Mouse (Mus musculus): ENCODE measurements at regions not wholly inside any gene's neighbourhood (a gene's known extent, or its start where the extent isn't known, plus 50 kb on each side); places are given as distances from the start of the nearest gene placed in this dataset.

DNA sequence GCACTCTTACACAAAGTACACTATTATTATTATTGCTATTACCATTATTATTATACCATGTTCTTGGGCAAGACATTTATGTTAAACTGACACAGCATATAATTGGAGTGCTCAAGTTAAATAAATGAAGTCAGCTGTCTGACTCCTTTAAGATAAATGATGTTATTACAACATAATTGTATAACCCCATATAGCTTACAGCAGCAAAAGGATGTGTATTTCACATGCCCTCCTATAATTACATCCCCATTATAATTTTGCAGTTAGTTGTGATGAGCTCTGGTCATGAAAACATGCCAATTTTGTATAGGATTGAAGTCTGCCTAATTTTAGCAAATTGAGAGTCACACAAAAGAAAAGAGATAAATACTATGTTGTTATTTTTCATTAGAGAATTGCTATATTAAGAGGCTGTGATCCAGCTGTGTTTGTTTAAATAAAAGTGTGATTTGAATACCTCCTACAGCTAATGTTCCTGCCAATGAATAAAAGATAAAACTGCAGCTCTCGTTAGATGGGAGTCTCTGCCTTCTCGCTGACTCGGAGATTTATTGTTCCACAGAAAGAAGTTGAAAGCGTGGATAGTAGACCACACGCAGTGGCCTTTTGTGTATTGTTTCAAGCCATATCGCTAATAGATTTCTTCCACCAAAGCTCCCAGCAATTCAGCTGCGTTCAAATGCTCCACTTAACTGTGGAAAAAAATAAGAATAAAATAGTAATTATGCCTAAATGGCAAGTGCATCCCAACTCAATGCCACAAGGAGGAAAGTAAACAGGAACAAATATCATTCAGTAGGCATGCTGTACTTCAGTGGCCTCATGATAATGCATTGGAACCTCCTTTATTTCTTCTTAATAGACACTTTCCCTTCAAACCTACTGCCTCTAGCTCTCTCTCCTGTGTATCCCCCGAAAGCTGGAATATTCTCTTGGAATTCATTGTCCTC, 194.9 kb upstream of the Gm10192 start:
- no peak for DNase-seq

DNA sequence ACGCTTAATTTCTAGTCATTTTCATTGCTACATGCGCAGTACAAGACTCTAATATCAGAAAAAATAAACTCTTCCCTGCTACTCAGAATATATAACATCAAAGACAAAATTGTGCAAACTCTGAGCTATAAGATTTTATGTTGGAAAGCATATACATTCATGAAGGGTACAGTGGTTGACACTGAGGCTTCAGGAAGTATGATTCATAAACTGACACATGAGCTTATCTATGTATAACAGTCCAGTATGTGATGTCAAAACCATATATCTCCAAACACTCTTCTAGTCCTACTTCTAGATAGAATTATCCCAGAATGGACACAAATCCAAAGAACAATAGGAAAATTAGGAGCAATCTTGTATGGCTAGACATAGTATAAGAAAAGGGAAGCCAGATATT, 177.5 kb upstream of the Gm10192 start:
- no peak for DNase-seq

DNA sequence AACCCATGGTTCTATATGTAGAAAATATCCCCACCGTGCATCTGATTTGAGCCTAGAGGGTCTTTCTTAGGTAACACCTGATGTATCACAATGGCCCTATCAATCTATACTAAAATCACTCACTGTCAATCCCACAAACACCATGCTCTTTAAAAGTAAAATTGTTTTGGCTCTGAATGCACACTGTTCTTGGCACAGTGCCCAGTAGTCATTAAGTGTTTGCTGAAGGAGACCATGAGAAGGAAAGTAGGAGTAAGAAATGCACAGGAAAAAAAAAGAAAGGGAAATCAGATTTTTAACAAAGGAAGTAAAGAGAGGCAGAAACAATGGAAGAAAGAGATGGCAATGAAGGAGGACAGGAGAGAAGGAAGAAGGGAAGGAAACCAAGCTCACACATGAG, 175.0 kb upstream of the Gm10192 start:
- DNase-seq: peak; percentile 6

DNA sequence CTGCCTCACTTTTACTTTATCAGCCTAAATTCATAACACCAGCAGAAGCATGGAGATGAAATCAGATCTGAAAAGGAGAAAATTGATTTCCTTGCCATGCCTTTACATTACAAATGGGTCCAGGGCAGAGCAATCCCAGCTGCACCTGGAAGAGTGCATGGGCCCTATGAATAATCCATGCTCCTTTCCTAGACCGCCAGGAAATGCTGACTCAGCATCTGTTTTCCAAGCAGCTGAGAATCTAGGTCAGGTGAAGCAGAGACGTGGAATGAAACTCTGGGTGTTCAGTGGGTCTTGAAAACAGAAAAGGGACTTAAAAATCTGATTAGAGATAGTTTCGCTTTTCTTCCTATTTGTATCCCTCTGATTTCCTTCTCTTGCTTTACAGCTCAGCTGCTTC, 163.8 kb upstream of the Gm10192 start:
- DNase-seq: no peak

DNA sequence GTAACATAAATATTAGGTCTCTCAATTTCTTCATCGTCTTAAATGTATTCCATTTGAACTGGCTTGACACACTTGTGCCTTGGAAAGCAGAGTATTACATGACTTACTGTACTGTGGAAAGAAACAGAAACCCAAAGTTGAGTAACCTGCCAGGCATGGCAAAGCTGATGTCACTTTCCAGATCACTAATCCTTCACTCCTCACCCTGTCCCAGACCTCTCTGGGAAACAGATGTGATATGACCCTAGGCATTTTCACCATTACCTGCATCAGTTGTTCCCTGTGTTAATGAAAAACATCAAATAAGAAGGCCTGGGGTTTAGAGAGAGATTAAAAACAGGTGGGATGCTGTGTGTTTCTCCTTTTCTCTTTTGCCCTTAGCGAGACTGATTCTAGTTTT, 161.4 kb upstream of the Gm10192 start:
- no peak for DNase-seq

DNA sequence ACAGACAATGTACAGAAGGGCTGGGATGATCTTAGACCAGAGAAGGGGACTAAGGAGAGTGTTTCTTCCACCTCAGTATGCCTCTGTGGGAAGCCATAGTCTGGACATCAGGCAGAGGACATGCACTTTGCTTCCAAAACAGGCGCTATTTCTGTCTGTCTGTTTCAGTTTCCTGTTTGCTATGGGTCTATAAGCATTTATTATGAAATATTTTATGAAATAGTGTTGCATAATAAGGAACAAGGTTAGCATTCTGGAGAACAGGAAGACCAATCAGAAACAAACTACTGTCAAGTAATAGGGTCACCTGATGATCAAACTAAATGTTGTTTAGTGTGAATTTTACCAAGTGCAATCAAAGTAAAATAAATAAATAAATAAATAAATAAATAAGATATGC, 160.4 kb upstream of the Gm10192 start:
- DNase-seq: no peak
